Mouse (Mus musculus) heart, postnatal 4 days (tissue): Measurements from ENCODE around the gene Gclc. TPM values are rescaled to one million over a fixed set of nuclear protein-coding genes. Genes with fewer than 3 reads are reported as not detected.
"Not testable (repeated sequence)": the region's sequence is repeated elsewhere in the genome, so short reads cannot be mapped to it uniquely, and the experiment has no call there.

ENCODE experiments used
- DNase-seq: peaks from one replicate; pipeline ENCODE4 v3.0.0; 2021
- total RNA-seq, 2 experiments: library from RNA; stranded (reverse); gene quantifications; 2 replicates each; pipeline ENCODE4 v1.2.3; 2021

Gclc gene
- total RNA-seq, 2 experiments from 2014 or later: 12.0 to 12.4 TPM

DNA sequence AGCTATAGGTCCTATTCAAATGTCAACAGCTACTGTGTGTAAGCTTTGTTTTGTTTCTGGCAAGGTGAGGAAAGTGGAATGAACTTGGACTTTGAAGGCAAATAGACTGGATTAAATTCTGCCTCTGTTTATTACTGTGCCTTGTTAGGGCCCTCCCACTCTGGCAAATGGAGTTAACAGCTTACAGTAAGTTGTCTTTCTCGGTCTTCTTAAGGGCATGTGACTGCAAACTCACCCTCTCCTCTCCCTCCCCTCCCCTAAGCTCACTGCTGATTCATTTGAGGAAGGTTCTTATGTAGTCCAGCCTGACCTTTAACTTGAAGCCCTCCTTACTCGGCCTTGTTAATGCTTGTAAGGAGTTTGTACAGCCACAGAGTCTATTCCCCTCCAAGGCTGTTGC is 8.0 kb upstream of the Gclc start:
- no peak for DNase-seq

DNA sequence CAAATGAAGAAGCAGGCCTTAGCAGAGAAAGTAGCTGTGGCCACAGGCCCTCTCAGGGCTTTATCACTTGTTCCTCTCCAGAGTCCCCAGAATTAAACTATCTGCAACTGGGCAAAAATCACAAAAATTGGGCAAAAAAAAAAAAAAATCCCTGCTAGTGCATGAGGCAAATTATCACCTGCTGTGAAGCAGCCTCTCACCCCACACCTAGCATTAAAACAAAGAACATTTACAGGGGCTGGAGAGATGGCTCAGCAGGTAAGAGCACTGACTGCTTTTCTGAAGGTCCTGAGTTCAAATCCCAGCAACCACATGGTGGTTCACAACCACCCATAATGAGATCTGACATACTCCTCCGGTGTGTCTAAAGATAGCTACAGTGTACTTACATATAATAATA is 6.0 kb upstream of the Gclc start:
- DNase-seq: not testable (repeated sequence)

DNA sequence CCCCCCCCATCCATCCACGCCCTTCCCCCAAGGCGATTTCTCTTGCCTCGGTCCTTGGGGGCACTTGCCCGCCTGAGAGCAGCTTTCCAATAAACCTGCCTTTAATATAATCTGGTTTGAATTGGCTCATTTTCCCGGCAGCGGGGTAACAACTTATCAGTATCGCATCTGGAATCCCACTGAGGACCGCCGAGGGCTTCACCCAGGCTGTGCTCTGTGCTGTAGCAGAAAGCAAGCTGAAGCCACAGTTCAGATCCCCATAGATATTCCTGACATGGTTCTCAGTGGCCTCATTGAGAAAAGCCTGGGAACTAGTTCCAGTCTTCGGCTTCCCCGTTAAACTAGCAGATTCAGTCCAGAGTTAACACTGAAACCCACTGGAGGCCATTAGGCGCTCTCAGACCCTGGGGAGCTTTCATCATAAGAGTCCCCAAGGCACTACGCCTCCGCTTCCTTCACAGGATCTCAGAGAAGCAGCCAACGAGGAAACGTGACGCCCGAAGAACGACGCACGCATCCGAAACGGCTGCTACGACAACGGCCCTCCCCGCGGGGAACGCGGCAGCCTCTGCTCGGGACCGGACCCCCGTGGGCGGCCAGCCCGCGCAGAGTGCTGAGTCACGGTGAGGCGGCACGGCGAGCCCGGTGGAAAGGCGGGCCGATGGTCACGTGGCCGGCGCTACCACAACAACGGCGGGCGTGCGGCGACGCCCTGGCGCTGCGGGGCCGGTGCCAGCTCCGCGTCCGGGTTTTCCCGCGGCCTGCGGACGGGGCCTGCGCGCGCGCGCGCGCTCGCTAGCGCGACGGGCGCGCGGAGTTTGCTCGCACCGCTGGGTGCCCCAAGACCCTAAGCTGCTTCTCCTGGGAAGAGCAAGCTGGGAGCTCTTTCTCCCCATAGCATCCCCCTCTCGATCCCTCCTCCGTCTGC is 3.9 kb upstream of the Gclc start:
- DNase-seq: peak; percentile 95

DNA sequence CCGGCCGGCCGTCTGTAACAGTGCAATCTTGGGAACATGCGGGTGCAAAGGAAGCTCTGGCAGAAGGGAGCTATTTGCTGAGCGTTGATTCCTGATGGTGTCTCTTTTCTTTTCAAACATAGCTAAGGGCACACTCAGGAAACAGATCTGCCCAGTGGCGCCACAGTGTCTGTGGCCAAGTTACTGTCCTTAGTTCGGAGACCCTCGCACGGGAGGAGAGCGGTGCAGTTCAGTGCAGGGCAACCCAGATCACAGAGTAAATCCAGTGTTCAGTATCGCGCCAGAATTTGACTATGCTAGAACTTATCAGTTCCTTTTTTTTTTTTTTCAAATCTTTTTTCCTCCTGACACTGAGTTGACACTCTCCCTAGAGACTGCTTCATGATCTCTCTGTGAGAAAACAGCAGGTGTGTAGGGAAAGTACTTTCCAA is 3.2 kb upstream of the Gclc start:
- DNase-seq: no peak

DNA sequence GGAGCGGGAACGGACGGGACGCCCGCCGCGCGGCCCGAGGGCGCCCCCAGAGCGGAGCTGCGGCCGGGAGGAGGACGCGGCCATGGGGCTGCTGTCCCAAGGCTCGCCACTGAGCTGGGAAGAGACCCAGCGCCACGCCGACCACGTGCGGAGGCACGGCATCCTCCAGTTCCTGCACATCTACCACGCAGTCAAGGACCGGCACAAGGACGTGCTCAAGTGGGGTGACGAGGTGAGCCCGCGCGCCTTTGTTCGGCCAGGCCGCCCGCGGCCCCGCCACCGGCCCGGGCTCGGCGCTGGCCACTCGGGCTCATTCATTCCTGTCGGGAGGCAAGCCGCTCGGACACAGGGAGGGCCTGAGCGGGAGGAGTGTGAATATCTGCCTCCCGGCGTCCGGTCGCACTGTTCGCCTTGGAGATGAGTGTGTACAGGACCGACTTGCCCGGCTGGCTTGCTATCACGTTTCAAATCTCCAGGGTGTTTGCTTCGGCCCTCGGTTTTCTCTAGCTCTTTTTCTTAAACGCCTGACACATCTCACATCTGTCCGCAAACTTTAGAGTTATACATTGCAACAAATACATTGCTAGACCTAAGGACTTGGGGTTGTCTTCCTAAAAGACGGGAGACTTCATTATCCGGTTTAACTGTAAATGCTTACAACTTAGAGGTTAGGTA is 530 bp downstream of the Gclc start:
- peak; percentile 77 for DNase-seq

DNA sequence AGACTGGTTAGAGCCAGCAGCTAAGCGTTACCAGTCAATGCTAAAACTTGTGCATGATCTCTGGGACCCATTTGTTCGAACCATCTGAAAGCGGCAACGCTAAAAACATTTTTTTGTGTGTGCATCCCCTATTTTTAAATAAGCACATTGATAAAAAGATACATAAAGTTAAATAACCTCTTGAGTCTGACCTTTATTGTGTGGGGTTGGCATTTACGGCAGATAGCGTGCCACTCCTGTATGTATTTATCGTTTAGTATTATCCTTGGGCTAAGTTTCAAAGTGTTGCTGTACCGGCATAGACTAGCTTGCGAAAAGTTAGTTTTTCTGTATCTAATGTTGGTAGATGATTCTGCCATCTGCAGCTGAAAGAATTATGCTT is 1.1 kb downstream of the Gclc start:
- no peak for DNase-seq

DNA sequence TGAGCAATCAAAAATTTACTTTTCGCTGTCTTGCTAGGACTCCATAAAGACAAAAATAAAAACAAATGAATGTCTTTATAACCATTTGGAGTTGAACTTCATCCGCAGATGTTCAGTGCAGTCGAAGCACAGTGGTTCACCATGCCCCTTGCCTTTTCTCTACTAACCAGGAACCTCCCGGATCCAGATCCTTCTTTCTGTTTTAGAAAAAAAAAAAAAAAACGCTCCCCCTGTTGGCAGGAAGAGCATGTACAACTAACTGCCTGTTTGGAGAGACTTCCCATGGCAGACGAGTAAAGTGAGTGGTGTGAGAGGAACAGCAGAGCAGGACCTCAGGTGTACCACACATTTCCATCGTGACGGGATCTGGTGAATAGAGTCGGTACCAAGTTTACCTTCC is 1.7 kb downstream of the Gclc start:
- no peak for DNase-seq

DNA sequence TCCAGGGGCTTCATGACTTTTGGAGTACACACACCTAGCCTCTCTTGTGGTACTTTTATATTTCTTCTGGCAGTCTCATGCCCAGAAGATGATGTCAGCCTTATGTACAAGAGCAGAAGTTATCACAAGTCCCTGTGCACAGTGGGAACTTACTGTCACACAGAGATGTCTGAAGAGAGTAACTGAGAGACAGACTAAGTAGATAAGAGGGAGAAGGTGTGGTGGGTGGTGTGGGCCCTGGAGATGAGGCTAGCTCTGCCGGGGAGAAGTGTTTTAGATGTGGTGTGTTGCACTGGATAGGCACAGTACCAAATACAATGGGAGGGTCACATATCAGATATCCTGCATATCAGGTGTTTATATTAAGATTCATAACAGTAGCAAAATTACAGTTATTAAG is 3.0 kb downstream of the Gclc start:
- DNase-seq: no peak

DNA sequence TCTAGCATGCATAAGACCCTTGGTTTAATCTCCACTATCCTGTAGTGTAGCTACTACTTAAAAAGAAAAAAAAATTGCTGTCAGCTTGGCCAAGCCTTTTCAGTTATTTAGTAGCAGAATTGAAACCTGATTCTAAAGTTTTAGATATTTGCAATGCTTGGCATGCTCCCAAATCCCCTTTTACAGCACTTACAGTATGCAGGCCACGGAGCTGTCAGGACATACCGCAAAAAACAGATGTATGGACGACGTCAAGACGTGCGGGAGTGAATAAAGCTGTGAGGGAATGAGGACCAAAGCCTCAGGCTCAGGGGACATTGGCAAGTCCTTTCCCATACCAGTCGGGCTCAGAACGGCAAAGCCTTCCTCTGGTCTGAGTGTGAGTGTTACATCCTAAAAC is 4.1 kb downstream of the Gclc start:
- DNase-seq: no peak

DNA sequence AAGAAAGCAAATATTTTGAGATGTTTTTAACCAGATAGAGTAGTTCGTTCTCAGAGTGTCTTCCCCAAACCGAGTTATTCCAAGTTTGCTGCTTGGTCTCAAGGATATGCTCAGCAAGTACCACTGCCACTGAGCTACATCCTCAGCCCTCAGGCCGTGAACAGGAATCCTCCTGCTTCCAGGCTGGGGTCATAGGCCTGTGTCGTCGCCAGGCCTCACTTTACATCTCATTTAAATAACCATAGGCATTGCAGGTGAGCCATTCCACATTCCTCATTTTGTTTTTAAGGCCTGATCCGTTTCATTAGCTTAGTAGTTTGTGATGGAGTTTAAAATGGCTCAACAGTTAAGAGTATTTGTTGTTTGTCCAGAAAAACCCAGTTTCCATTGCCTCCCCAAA is 4.8 kb downstream of the Gclc start:
- no peak for DNase-seq

DNA sequence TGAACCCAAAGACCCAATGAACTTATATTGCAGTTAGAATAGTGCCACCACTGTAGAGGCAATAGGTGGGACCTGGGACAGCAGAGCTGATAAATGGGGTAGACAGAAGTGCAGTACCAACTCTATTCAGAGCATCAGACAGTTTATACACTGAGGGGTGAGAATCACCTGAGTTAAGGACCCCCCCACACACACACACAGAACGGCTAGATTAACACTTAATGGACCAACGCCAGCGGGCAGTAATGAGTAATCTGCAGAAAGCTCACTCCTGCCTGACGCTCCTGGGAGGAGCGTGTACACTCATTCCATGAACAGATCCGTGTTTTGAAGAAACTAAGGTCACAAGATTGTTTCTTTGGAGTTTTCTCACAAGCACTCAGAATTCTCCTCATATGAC is 5.4 kb downstream of the Gclc start:
- DNase-seq: no peak

DNA sequence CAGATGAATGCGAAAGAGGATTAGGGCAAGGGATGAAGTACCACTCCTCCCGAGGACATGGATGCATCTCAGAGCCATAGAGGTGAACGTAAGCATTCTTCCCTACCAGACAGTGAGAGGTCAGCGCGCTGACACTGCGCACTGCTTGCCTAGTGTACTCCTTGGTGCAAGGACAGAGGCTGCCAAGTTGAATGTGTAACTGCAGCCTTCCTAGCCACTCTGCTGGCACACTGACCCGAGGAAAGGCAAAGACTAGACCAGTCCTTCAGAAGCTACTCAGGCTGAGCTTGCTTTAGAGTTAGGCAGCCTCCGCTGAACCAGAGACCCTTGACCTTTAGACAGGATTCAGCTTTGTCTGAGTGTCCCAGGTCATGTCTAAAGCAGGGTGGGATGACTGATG is 11.9 kb downstream of the Gclc start:
- DNase-seq: no peak

DNA sequence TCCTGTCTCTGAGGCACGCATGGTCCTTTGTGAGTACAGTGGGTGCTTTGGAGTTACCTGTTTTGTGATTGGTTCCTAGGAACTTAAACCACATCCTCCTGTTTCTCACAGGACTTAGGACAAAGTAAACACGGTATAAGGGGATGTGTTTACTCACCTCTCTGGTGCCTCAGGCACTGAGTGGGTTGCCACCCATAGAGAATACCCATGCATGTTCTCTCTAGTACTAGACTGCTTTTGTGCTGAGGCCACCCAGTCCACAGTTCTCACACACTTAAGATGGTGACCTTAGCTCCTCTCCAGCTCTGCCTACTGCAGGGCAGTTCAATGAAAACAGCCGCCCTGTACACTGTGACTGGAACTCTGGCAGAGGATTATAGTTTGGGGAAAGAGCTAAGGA is 12.4 kb downstream of the Gclc start:
- no peak for DNase-seq

DNA sequence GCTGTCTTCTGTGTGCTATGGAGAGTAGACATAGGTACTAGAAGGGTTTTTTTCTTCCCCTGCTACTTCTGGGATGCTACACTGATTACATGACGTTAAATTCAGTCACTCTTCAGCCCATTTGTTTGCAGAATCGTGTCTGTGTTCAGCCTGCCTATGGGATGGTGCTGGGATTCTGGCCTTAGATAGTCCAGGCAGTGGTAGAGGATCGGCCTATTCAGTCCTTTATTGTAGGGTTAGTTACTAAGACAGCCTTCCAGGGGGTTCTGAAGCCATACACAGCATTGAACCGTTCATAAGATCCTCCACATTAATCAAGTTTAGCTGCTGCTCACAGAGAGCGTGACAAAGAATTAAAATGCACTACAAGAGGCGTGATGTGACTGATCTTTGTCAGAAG is 16.6 kb downstream of the Gclc start:
- no peak for DNase-seq

DNA sequence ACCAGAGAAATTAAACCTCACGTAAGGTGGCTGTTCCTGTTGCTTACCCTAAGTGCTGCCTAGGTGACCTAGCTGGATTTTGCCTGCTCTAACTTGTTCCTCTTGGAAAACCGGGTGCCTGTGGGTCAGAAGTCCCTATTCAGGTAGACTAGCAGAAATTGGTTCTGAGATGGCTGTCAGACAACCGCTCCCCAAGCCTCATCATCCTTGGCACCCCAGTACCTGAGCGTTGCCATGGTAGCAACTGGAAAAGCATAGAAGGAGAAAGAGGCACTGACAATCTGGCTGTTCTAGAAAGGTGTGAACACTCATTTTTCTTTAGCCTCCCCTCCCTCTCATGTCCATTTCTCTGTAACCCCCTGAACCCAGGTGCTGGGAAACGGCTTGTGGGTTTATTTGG is 17.0 kb downstream of the Gclc start:
- no peak for DNase-seq

DNA sequence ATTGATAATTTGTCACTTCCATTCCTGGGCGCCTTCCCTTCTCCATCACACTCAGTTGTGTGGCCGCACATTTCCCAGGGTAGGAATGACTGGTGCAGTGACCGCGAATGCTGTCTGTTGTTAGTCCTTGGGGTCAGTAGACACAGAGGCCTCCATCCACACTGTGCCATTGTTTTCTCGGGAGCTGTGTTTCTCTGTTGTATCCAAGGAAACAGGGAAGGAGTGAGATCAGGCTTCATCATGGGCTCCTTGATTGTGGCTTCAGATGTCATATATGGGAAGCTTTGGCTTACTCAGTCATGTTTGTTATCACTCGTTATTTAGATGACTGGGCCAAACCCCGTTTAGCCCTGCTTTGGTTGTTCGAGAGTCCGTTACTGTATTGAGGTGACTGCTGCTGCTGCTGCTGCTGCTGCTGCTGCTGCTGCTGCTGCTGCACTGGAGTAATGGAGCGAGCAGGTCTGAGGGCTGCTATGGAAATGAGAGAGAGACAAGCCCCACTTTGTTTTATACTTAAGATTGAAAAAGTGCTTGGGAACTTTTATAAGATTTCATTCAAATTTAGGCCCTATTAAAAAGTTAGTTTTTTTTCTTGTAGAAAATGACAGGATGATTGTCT is 17.5 kb downstream of the Gclc start:
- no peak for DNase-seq

DNA sequence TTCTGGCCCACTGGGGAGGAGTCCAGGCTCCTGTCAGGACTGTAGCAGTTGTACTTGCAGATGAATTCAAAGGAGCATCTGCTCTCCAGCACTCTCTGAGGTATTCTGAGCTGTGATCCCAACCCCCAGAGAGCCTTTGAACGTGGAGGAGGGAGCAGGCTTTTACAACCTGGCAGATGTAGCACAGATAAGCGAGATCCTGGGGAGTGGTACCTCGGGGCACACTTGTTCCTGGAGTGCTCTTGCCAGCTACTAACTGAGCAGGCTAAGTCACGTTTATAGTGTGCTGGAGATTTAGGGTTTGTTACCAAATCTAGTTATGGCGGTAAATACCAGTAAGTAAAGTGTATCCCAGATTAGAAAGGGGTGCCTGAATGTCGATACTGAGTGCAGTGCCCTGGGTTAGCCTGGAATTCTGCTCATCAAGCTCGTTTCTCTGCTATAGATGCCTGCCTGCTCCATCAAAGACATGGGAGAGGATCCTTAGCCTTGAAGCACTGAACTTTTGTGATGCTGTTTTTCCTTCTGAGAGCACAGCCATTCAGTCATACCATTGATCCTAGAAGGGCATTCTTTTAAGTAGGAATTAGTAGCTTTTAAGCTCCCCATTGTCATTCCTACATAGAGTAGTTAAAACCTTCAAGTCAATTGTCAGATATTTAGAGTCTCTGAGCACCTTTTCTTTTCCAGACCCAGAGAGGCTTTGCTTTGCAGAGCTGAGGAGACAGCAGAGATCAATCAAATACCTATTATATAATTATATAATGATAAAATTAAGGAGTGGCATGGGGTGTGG is 22.6 kb downstream of the Gclc start:
- DNase-seq: no peak

DNA sequence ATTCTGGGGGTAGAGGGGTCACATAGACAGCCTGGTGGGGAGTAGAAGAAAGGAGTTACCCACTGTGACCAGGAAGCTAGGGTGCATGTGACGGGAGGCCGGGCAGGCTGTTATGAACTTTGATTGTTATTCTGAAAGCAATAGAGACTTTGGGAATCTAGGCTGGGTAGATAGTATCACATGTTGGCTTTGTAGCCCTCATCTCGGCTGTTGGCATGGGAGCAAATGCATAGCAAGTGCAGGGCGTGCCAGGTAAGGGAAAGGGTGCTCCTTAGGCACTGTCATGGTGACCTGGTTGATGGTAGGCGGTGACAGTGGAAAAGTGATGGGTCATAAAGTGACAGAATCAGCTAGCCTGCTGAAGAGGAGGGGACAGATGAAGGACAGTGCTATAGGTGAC is 23.3 kb downstream of the Gclc start:
- no peak for DNase-seq

DNA sequence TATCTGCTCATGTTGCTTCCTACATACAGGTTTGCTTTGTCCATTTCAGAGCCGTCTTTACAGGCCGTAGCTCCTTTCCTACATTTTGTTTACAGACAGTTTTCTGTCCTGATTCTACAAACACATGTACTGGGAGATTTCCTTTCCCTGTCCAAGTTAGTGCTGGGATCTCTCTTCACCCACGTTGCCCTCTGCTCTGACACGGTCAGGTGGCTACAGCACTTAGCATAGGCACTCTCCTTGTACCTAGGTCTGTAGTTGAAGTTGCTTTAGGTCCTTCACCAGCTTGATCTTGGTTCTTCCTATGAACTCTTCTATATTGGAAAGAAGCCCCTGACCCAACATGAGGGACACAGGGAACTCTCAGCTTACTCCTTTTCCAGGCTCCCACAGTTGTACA is 25.4 kb downstream of the Gclc start:
- no peak for DNase-seq

DNA sequence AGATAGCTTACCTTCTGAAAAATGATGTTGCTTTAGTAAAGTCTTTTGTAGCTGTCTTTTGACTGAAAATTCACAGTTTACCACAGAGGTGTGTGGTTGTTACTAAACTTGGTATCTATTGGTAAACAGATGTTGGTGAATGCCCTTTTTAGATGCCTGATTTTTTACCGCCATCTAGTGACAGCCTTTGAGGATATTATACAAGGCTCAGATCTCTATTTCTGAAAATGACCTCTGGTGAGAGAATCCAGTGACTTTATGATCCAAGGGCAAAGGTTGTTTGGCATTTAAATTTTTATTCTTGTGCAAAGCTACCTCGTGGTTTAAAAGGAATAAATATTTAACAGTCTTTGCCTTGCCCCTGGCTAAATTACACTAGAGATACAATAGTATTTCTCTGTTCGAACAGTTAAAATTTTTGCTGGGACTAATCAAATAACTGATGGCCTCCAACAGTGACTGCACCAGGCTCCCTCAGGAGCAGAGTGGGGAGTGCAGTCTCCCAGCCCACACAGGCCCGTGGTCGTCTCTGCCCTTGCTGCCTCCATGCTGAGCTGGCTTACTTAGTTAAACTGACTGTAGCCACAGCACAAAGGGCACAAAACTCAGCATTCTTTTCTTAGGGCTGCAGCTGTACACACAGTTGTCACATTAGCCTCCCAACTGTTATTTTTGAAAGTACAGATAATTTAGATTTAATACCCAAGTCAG is 27.3 kb downstream of the Gclc start:
- DNase-seq: no peak

DNA sequence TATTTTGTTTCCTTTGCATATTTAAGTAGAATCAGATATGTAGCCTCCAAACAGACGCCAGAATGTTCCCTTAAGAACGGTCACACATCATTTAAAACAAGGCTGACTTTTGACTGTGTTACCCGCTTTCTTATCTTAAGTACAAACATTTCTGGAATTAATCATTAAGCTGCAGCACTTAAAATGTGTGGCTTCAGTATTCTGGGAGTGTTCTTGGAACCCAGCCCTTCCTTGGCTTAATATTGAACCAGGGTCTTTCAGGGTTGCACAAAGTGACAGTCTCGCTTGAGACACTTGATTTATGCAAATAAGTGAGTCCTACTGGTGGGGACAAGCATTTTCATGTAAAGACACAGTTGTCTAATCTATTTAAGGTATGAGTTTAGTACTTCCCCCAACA is 27.9 kb downstream of the Gclc start:
- no peak for DNase-seq

DNA sequence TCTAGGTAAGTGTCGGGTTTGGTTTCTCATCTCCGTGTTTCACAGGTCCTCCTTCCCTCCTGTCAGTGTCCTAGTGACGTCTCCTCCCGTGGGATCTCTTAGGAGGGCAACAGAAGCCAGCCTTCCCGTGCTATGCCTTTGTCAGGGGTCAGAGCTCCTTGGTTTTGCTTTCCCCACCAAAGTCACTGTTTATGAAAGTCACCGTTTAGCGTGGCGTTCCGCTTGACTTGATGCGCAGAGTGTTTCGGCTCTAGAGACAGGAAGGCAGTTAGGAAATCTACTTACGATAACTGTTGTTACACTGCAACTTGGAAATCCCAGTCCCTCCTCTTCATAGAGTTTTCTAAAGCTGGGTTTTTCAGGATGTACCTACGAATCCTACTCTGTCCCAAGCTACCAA is 28.7 kb downstream of the Gclc start:
- no peak for DNase-seq
